Mouse (Mus musculus) myocyte (in vitro differentiated cells): ENCODE results near the gene Tomm40l. TPM values are rescaled to one million over a fixed set of nuclear protein-coding genes. Genes with fewer than 3 reads are reported as not detected.

Experiments
- H3K27me3 ChIP-seq: one replicate; pipeline ENCODE4 v1.6.1; 2011; ENCODE audit not compliant: control insufficient read depth, insufficient read depth, insufficient read length
- H3K36me3 ChIP-seq: one replicate; pipeline ENCODE4 v1.6.1; 2011; ENCODE audit not compliant: control insufficient read depth, insufficient read depth
- H3K4me2 ChIP-seq: one replicate; pipeline ENCODE4 v1.6.1; 2011; ENCODE audit warnings: low read depth, control low read depth
- H3K4me3 ChIP-seq: one replicate; pipeline ENCODE4 v1.5.1; 2011; ENCODE audit warnings: mild to moderate bottlenecking, control low read depth, moderate library complexity
- H3K79me2 ChIP-seq: one replicate; pipeline ENCODE4 v1.6.1; 2011; ENCODE audit not compliant: control insufficient read depth, insufficient read depth
- H3ac ChIP-seq: one replicate; pipeline ENCODE4 v1.6.1; 2011; ENCODE audit not compliant: control insufficient read depth, insufficient read length
- CEBPB ChIP-seq: IDR thresholded peaks from 2 replicates; pipeline ENCODE4 v1.6.1; 2011; ENCODE audit warnings: mild to moderate bottlenecking, moderate library complexity; ENCODE audit not compliant: poor library complexity, insufficient read depth, severe bottlenecking
- E2F4 ChIP-seq: IDR thresholded peaks from one replicate; pipeline ENCODE4 v1.6.1; 2011; ENCODE audit warnings: mild to moderate bottlenecking, control low read depth, moderate library complexity; ENCODE audit not compliant: insufficient read depth
- MAX ChIP-seq: IDR thresholded peaks from one replicate; pipeline ENCODE4 v1.6.1; 2011; ENCODE audit warnings: low read depth, mild to moderate bottlenecking, control low read depth
- MYOD1 ChIP-seq, 3 experiments: IDR thresholded peaks; one replicate each; pipeline ENCODE4 v1.6.1; 2011; ENCODE audit warnings: control low read depth in 2 of 3, low read depth in 2 of 3, mild to moderate bottlenecking in 2 of 3, moderate library complexity in 1 of 3; ENCODE audit not compliant: insufficient read length in 2 of 3, control insufficient read depth in 1 of 3
- MYOG ChIP-seq, 3 experiments: IDR thresholded peaks; one replicate each; pipeline ENCODE4 v1.6.1; 2011; ENCODE audit warnings: control low read depth in 2 of 3, low read depth in 2 of 3, mild to moderate bottlenecking in 2 of 3; ENCODE audit not compliant: insufficient read length in 2 of 3, control insufficient read depth in 1 of 3, insufficient read depth in 1 of 3
- POLR2A ChIP-seq: IDR thresholded peaks from one replicate; pipeline ENCODE4 v1.6.1; 2011; ENCODE audit warnings: low read depth, mild to moderate bottlenecking, control low read depth, moderate library complexity; ENCODE audit not compliant: insufficient read length
- POLR2AphosphoS2 ChIP-seq: IDR thresholded peaks from one replicate; pipeline ENCODE4 v1.6.1; 2011; ENCODE audit warnings: low read depth, control low read depth; ENCODE audit not compliant: insufficient read length
- REST ChIP-seq: IDR thresholded peaks from one replicate; pipeline ENCODE4 v1.6.1; 2011; ENCODE audit warnings: mild to moderate bottlenecking, control low read depth, moderate library complexity; ENCODE audit not compliant: insufficient read depth, insufficient read length
- SRF ChIP-seq: IDR thresholded peaks from one replicate; pipeline ENCODE4 v1.6.1; 2011; ENCODE audit warnings: low read depth; ENCODE audit not compliant: control insufficient read depth, insufficient read length
- TCF12 ChIP-seq: IDR thresholded peaks from one replicate; pipeline ENCODE4 v1.6.1; 2011; ENCODE audit warnings: mild to moderate bottlenecking, control low read depth; ENCODE audit not compliant: poor library complexity, insufficient read depth, severe bottlenecking
- TCF3 ChIP-seq: IDR thresholded peaks from one replicate; pipeline ENCODE4 v1.6.1; 2011; ENCODE audit warnings: low read depth, control low read depth; ENCODE audit not compliant: insufficient read length
- USF1 ChIP-seq: IDR thresholded peaks from one replicate; pipeline ENCODE4 v1.6.1; 2011; ENCODE audit warnings: low read depth, mild to moderate bottlenecking, control low read depth, moderate library complexity
- polyA plus RNA-seq: library from polyadenylated mRNA; unstranded; fragments of >200 nt; fragmentation: generic; extraction: Trizol; gene quantifications from one replicate; pipeline ENCODE4 v1.2.1, GENCODE M21; 2012; ENCODE audit warnings: missing spikeins

Tomm40l gene
- polyA plus RNA-seq, 1 experiment = 49.4 TPM

DNA sequence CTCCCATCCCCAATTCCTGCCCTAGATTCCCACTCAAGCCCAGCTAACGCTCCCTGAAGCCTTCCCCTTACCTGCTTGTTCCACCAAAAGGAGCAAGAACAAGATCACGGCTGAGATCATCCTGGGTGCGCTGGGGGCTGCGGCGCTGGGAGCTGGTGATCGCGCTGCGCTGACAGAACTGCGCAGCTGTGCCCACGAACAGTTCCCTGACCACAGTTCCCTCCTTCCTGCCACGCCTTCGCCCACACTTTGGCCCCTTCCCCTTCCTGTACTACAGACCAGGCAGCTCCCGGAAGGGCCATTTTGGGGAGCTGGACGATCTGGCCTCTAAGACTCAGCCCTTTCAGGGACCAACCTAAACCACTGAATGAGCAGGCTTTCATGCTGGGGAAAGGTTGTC, 11.8 kb upstream of the Tomm40l start, which contains the start of gene Fcer1g:
Fcer1g (minus strand) TSS at position 240 of the 400 bp plus-strand sequence.
- Histone ChIP-seq H3K79me2 (no peaks in the 10 kb centered on the region), H3ac (no peak within 1 kb of the TSS), H3K36me3 (peaks cover 45% of the 10 kb centered on the region), H3K4me2 (no peak within 1 kb of the TSS), H3K27me3 (no peaks in the 10 kb centered on the region), H3K4me3 (no peak within 1 kb of the TSS)
- TF ChIP-seq E2F4 (no peak), POLR2AphosphoS2 (peak; percentile 64)

DNA sequence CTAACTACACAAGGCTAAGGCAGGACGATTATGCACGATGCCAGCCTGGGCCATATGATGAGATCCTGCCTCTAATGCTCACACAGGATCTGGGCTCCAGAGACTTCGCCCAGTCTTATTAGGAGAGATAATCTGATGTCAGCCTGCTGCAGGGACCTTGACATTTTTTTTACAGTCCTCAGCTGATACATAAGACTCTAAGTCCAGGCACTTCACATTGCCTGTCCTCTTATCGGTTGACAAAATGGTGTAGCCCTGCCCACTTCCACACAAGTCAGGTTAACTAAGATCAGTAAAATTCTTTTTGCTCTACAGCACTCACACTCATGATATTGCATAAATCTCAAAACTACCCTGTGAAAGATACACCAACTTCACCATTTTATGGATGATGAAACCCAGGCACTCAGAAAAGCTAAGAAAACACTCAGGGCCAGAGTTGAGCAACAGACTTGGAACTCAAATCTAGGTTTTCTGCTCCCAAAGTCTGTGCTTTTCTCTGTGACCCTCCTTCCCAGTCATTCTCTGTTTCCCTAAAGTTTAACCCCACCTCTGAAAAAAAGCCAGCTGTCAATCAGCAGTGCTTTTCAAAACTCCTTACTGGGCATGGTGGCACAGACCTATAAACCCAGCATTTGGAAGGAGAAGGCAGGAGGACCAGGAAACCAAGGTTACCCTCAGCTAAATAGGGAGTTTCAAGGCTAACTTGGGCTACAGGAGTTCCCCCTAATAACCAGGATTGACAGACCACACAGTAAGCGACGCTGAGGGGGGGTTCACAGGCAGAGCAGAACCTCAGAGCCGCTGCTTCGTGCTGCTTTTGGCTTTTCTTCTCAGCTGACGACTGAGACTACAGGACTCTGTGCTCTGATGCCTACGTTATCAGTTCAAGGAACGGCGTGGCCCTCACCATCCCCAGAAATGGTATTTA, 10.8 kb upstream of the Tomm40l start:
- TF ChIP-seq POLR2A (no peak), TCF12 (no peak), MAX (no peak), MYOG (IDR thresholded peaks at IDR 0.05; ENCODE audit: control insufficient read depth in 1 of 3, insufficient read depth in 1 of 3, insufficient read length in 2 of 3, low read depth in 2 of 3) (no peak), POLR2AphosphoS2 (peak; percentile 10)
- Histone ChIP-seq H3K27me3 (no peaks in the 10 kb centered on the region), H3K4me3 (no peak overlapping the region)

DNA sequence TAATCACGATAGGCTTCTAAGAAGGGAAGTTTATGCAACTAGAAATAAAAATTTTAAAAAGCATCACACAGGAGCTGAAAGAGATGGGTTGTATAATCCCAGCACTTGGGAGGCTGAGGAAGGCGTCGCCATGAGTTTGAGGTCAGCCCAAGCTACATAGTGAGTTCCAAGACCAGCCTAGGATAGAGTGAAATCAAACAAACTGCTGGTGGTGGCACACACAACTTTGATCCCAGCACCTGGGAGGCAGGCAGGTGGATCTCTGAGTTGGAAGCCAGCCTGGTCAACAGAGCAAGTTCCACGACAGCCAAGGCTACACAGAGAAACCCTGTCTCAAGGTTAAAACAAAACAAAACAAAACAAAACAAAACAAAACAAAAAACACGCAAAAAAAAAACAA, 10.0 kb upstream of the Tomm40l start:
- Histone ChIP-seq H3ac (no peak overlapping the region), H3K27me3 (no peaks in the 10 kb centered on the region), H3K36me3 (peaks cover 36% of the 10 kb centered on the region), H3K4me2 (peak overlapping the region; percentile 30), H3K4me3 (no peak overlapping the region), H3K79me2 (no peaks in the 10 kb centered on the region)
- TF ChIP-seq MYOD1 (IDR thresholded peaks at IDR 0.05; ENCODE audit: control insufficient read depth in 1 of 3, insufficient read length in 2 of 3, low read depth in 2 of 3) = no peak
- no peak for TF ChIP-seq CEBPB
- no peak for TF ChIP-seq E2F4
- TF ChIP-seq POLR2A = no peak
- no peak for TF ChIP-seq MAX
- TF ChIP-seq SRF = no peak
- no peak for TF ChIP-seq POLR2AphosphoS2
- no peak for TF ChIP-seq REST
- no peak for TF ChIP-seq MYOG (IDR thresholded peaks at IDR 0.05; ENCODE audit: control insufficient read depth in 1 of 3, insufficient read depth in 1 of 3, insufficient read length in 2 of 3, low read depth in 2 of 3)
- TF ChIP-seq TCF3 = no peak
- TF ChIP-seq TCF12 = no peak
- TF ChIP-seq USF1 = no peak

More for the DNA sequence above, 10.8 kb upstream of the Tomm40l start:
- Histone ChIP-seq H3ac (no peak overlapping the region), H3K79me2 (no peaks in the 10 kb centered on the region), H3K4me2 (no peak overlapping the region), H3K36me3 (peaks cover 37% of the 10 kb centered on the region)

DNA sequence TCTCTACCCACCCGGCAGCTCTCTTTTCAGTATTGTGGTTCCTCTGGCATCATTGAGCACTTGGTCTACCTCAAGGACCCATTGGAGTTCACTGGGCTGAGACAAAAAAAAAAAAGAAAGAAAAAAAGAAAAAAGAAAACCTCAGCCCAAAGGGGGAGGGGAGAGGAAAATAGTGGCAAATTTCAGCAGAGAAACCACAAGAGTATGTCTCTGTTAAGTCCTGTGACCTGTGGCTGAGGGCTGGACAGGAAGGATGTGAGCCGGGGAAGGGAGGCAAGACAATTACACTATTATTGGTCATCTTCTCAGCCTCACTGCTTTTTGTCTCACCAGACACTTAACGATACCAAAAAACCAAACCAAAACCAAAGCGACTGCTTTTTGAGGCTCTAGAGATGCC, 9.5 kb upstream of the Tomm40l start:
- no peaks in the 10 kb centered on the region for H3K27me3 ChIP-seq
- H3ac ChIP-seq = no peak overlapping the region
- H3K79me2 ChIP-seq = no peaks in the 10 kb centered on the region
- H3K4me2 ChIP-seq = peak overlapping the region; percentile 30
- H3K4me3 ChIP-seq = no peak overlapping the region
- peaks cover 30% of the 10 kb centered on the region for H3K36me3 ChIP-seq
- no peak for TF ChIP-seq CEBPB
- no peak for TF ChIP-seq MAX

DNA sequence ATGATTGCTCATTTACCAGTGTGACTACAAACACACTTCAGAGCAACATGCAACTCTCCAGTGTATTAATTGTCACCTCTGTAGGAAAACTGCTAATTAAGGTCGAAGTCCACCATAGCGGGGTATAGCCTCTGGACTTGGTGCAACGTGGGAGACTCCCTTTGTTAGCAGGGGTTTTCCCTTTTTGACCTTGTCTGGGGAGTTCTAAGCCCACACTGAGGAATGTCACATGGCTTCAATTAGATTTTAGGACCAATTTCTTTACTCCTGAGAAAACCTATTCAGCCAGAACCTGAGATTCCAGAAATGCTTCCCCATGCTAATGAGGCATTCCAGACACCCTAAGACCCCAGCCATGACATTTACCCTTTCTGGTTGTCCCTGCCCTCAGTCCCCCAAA, 7.9 kb upstream of the Tomm40l start:
- no peak overlapping the region for H3K4me3 ChIP-seq
- H3ac ChIP-seq = no peak overlapping the region
- H3K79me2 ChIP-seq = no peaks in the 10 kb centered on the region
- no peak overlapping the region for H3K4me2 ChIP-seq
- H3K27me3 ChIP-seq = no peaks in the 10 kb centered on the region
- H3K36me3 ChIP-seq = peaks cover 20% of the 10 kb centered on the region
- no peak for TF ChIP-seq MYOG (IDR thresholded peaks at IDR 0.05; ENCODE audit: control insufficient read depth in 1 of 3, insufficient read depth in 1 of 3, insufficient read length in 2 of 3, low read depth in 2 of 3)
- no peak for TF ChIP-seq USF1
- no peak for TF ChIP-seq SRF
- TF ChIP-seq POLR2A = no peak
